Mouse (Mus musculus) liver, adult 10 weeks (tissue): ENCODE measurements around the gene Coro1b. TPM values are rescaled to one million over a fixed set of nuclear protein-coding genes. Genes with fewer than 3 reads are reported as not detected.

Source experiments
- polyA plus RNA-seq: library from polyadenylated mRNA; stranded (reverse); fragments of 350-450 nt; fragmentation: Illumina TruSeq; extraction: RNeasy Lipid Tissue Mini Kit (QIAGEN cat#74804); gene quantifications from one replicate; pipeline ENCODE4 v1.2.3, GENCODE M21; 2014; ENCODE audit warnings: low read depth, low replicate concordance

Gene Coro1b
- 19.7 TPM for polyA plus RNA-seq

DNA sequence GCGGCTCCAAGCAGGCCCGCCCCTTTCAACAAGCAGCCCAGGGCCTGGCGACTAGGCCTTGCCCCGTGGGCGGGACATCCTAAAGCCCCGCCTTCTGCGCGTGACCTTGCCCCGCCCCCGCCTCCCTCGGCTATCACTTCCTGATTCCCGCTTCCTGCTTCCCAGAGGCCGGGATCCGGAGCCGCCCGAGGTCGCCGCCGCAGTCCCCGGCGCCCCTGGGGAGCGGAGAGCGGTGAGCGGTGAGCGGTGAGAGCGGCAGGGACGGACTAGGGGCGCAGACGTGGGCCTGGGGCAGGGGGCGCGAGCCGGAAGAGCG is at the start of gene Coro1b:
TSS of gene Coro1b (plus strand) at position 129 of the 316 bp plus-strand sequence.

GRCm38 (mm10) chr19:4099837-4100717 is 48.3 kb upstream of the Coro1b start, which contains the start of gene Pitpnm1:
Pitpnm1 (plus strand) TSS chr19:4099998.

DNA sequence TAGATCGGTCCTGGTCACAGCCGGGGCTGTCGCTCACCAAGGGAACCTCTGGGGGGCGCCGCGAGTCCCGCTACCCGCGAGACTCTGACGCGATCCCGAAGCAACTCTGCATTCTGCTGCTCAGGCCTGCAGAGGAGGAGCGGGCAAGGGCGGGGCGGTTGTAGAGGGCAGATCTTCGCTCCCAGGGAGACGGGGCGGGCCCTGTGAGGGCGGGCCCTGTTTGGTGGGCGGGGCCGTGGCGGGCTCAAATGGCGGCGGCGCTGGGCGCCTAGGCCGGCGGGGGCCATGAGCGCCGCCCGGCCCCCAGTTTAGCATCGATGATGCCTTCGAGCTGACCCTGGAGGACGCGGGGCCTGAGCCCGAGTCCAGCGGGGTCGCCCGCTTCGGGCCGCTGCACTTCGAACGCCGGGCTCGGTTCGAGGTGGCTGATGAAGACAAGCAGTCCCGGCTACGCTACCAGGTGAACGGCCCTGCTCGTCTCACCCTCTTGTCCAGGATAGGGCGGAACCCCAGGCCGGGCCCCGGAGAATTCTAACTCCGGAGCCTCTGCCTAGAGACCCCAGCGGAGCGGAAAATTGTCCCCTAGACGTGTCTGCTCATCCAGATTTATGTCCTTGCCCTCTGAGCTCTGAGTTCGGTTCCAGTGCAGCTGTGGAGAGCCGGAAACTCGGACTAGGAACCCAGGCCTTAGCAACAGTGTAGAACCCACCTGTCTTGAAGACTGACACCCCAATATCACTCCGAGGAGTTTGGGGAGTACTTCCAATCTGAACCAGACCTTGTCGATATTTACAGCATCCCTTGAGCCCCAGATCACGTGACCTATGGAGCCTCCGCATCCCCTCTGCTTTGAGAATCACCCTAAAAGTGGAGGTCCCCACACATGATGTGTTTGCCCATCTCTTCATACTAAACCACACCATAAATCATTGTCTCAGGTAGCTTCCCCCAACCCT is 22.4 kb upstream of the Coro1b start, which contains the start of gene Aip:
TSS of gene Aip (minus strand) at position 118 of the 956 bp plus-strand sequence.

GRCm38 (mm10) chr19:4139446-4139845 is 9.0 kb upstream of the Coro1b start, which contains the start of gene Gpr152:
Gpr152 (plus strand) TSS chr19:4139787.

DNA sequence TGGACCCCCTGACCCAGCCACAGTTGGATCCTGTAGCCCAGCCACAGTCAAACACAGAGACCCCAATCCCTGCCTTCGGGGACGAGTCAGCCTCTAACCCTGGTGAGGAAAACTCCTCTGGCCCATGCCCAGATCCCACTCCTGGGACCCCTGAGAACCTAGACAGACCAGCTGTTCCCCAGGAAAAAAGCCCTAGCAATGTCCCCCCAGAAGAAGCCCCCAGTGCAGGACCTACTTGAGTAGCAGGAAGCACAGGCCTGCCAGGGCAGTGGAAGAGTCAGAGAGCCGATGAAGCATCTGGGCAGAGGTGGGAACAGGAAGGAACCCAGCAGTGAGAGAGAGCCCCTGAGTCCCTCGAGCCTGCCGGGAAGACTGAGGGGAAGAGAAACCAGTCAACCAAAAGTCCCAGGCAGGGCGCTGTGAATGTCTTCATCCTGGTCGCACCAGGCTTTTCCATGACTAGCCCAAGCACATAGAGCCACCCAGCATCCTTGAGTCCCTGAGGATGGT is 4.6 kb upstream of the Coro1b start, which contains the start of gene Cabp4:
TSS of gene Cabp4 (minus strand) at position 275 of the 510 bp plus-strand sequence.

DNA sequence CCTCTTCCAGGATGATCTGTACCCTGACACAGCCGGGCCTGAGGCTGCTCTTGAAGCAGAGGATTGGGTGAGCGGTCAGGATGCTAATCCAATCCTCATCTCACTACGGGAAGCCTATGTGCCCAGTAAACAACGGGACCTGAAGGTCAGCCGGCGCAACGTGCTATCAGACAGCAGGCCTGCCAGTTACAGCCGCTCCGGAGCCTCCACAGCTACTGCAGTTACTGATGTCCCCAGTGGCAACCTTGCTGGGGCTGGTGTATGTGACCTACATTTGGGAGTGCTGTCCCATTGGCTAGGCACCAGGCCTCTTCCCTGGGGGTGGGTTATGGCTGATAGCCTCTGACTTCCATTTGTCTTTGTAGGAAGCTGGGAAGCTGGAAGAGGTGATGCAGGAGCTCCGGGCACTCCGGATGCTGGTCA is 4.8 kb downstream of the Coro1b start, which contains the start of gene Ptprcap:
TSS of gene Ptprcap (plus strand) at position 373 of the 423 bp plus-strand sequence.

GRCm38 (mm10) chr19:4162646-4163542 is 14.5 kb downstream of the Coro1b start, which contains the start of gene Rps6kb2:
Rps6kb2 (minus strand) TSS chr19:4163354.

DNA sequence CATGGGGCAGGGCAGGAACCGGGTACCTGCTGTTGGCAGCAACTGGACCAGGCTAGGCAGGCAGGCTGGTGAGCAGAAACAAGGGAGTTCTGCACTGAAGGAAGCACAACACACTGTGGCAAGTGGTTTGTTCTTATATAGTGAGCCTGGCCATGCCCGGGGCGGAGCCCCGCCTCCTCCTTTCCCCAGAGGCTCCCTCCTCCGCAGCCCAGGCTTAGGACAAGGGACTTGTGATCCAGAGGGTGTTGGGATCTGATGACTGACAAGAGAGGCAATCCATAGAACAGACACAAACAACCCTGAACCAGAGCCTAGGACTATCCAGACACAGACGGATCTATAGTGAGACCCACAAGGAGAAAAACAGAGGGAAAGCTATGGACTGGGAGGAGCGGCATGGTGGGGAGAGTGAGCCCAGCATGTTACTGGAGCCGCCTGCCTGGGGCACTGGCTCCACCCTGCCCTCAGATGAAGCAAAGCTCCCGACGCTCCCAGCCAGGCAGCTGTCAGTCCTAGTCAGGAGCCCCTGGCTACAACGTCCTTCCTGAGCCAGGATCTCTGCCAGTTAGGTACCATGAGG is 27.0 kb downstream of the Coro1b start, which contains the start of gene Carns1:
TSS of gene Carns1 (minus strand) at position 112 of the 580 bp plus-strand sequence.

DNA sequence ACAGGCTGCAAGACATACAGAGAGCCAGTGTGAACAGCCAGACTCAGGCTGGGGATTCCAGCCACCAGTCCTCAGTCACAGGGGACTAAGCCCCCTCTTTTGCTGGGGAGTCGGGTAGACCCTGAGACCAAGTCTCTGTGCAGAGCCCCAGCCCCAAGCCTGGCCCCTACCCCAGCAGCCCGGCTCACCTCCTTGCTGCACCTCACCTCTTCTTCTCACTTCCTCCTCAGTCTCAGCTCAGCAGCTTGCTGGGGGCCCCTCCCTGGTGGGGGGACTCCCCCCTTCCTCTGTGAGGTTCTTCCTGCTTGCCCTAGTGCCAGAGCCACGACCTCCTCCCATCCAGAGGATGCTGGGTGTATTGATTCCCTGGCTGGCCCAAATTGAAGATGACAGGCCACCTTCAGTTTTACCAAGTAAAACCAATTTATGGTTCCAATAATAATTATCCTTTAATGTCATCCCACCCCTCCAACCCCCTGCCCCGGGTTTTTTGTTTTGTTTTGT is 42.5 kb downstream of the Coro1b start, which contains the start of gene Tbc1d10c:
TSS of gene Tbc1d10c (minus strand) at position 454 of the 504 bp plus-strand sequence.

GRCm38 (mm10) chr19:4191528-4192250 is 43.3 kb downstream of the Coro1b start, which contains the start of gene Ppp1ca:
Ppp1ca (plus strand) TSS chr19:4192065.

GRCm38 (mm10) chr19:4201291-4201909 is 53.0 kb downstream of the Coro1b start, which contains the start of gene Rad9a:
Rad9a (minus strand) TSS chr19:4201662.

Other genes with a start within 250 kb of the Coro1b start
- gene Tcirg1, start 241.5 kb upstream of the Coro1b start, polyA plus RNA-seq, result 7.2 TPM
- 7.7 TPM for gene Ndufs8, start 235.8 kb upstream of the Coro1b start, polyA plus RNA-seq
- gene Aldh3b1, start 218.8 kb upstream of the Coro1b start, polyA plus RNA-seq, result not detected
- 3.1 TPM for gene Unc93b1, start 213.4 kb upstream of the Coro1b start, polyA plus RNA-seq
- gene Aldh3b3, start 190.0 kb upstream of the Coro1b start, polyA plus RNA-seq, result 0.64 TPM
- gene Aldh3b2, start 176.3 kb upstream of the Coro1b start, polyA plus RNA-seq, result not detected
- 15.3 TPM for gene Acy3, start 162.0 kb upstream of the Coro1b start, polyA plus RNA-seq
- gene Tbx10, start 155.9 kb upstream of the Coro1b start, polyA plus RNA-seq, result not detected
- gene Nudt8, start 148.0 kb upstream of the Coro1b start, polyA plus RNA-seq, result not detected
- 0.13 TPM for gene Gm49405, start 148.0 kb upstream of the Coro1b start, polyA plus RNA-seq
- gene Doc2g, start 145.3 kb upstream of the Coro1b start, polyA plus RNA-seq, result not detected
- 25.4 TPM for gene Ndufv1, start 135.8 kb upstream of the Coro1b start, polyA plus RNA-seq
- 51.4 TPM for gene Gstp1, start 110.6 kb upstream of the Coro1b start, polyA plus RNA-seq
- gene Gstp2, start 102.6 kb upstream of the Coro1b start, polyA plus RNA-seq, result 1.1 TPM
- gene Gstp3, start 89.0 kb upstream of the Coro1b start, polyA plus RNA-seq, result 2.0 TPM
- gene Cabp2, start 67.0 kb upstream of the Coro1b start, polyA plus RNA-seq, result not detected
- 1.9 TPM for gene Cdk2ap2, start 51.4 kb upstream of the Coro1b start, polyA plus RNA-seq
- 0.19 TPM for gene Pitpnm1, start 48.6 kb upstream of the Coro1b start, polyA plus RNA-seq
- gene Aip, start 22.8 kb upstream of the Coro1b start, polyA plus RNA-seq, result 0.53 TPM
- not detected for gene Gpr152, start 8.8 kb upstream of the Coro1b start, polyA plus RNA-seq
- 0.26 TPM for gene Cabp4, start 4.6 kb upstream of the Coro1b start, polyA plus RNA-seq
- 2.3 TPM for gene Ptprcap, start 5.0 kb downstream of the Coro1b start, polyA plus RNA-seq
- 3.4 TPM for gene Rps6kb2, start 14.7 kb downstream of the Coro1b start, polyA plus RNA-seq
- gene Carns1, start 26.9 kb downstream of the Coro1b start, polyA plus RNA-seq, result 0.64 TPM
- not detected for gene Tbc1d10c, start 42.7 kb downstream of the Coro1b start, polyA plus RNA-seq
- gene Ppp1ca, start 43.4 kb downstream of the Coro1b start, polyA plus RNA-seq, result 76.1 TPM
- gene Rad9a, start 53.0 kb downstream of the Coro1b start, polyA plus RNA-seq, result 1.6 TPM
- 0.56 TPM for gene Clcf1, start 65.6 kb downstream of the Coro1b start, polyA plus RNA-seq
- not detected for gene AC109138.7, start 65.7 kb downstream of the Coro1b start, polyA plus RNA-seq
- 1.7 TPM for gene Pold4, start 83.3 kb downstream of the Coro1b start, polyA plus RNA-seq
- 1.8 TPM for gene Ssh3, start 120.6 kb downstream of the Coro1b start, polyA plus RNA-seq
- gene Ankrd13d, start 134.5 kb downstream of the Coro1b start, polyA plus RNA-seq, result not detected
- 4.7 TPM for gene Grk2, start 157.6 kb downstream of the Coro1b start, polyA plus RNA-seq
- 28.1 TPM for gene Kdm2a, start 249.7 kb downstream of the Coro1b start, polyA plus RNA-seq